Mouse (Mus musculus) spleen, embryonic (tissue): ENCODE measurements around the gene Camta1.

Experiments
- CTCF ChIA-PET: fragments of 350-600 bp; sonication (Branson Sonifier 250); formaldehyde crosslinking; loops from one replicate; lab custom pipeline; 2022; lab: Charles Lee

The Camta1 gene

DNA sequence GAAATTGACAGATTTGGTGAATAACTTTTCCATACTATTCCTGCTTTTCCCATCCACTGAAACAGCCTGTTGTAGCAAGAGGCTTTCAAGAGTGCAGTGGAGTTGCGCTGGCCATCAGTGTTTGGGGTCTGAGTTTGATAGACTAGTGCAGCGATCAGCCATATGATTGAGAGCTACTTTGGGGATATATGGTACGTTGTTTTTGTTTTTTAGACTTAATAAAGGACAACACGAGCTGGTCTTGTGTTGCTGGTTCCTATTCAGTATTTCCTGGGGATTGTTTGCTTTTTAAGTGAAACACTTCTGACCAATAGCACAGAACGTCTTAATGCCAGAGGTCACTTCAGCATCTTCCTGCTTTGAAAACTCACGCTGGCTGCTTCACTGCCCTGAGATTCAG lies 993.5 kb downstream of the Camta1 start:
- CTCF ChIA-PET, result no interaction called here
